Mouse (Mus musculus): ENCODE measurements around the gene Cntnap2. TPM values are rescaled to one million over a fixed set of nuclear protein-coding genes. Genes with fewer than 3 reads are reported as not detected.

Gene Cntnap2
- polyA plus RNA-seq, 1 experiment from 2014 or later = 0.55 TPM

- H3K27me3 ChIP-seq (ENCODE audit: control insufficient read depth, insufficient read depth, low read length) = no peaks in the 10 kb centered on the region
- H3K4me3 ChIP-seq (ENCODE audit: control insufficient read depth in 1 of 2, insufficient read depth in 1 of 2, low read depth in 1 of 2, low read length in 2 of 2) = no peak overlapping the region
- H3K9me3 ChIP-seq (ENCODE audit: control insufficient read depth, low read length) = no peaks in the 10 kb centered on the region
- no peak overlapping the region for H3K9ac ChIP-seq (ENCODE audit: low read length)
- no peak overlapping the region for H3K4me2 ChIP-seq (ENCODE audit: low read length)
- ATAC-seq (ENCODE audit: insufficient number of reproducible peaks, insufficient read depth, low FRiP score, low read depth) = no peak
- WGBS = 52% methylated on average over 2 of the region's 2 CpGs
- no peak overlapping the region for H3K27ac ChIP-seq (replicated peaks in 1 of 2; ENCODE audit: control insufficient read depth in 1 of 2, insufficient read depth in 1 of 2, low read depth in 2 of 2, low read length in 2 of 2)
- no peaks in the 10 kb centered on the region for H3K4me1 ChIP-seq (ENCODE audit: control insufficient read depth in 2 of 2, insufficient read depth in 2 of 2, low read length in 2 of 2)
- no peaks in the 10 kb centered on the region for H3K36me3 ChIP-seq (ENCODE audit: control insufficient read depth, insufficient read depth, low read length)
Measured at GRCm38 (mm10) chr6:45536999-45537398, 477.8 kb downstream of the Cntnap2 start.

DNA sequence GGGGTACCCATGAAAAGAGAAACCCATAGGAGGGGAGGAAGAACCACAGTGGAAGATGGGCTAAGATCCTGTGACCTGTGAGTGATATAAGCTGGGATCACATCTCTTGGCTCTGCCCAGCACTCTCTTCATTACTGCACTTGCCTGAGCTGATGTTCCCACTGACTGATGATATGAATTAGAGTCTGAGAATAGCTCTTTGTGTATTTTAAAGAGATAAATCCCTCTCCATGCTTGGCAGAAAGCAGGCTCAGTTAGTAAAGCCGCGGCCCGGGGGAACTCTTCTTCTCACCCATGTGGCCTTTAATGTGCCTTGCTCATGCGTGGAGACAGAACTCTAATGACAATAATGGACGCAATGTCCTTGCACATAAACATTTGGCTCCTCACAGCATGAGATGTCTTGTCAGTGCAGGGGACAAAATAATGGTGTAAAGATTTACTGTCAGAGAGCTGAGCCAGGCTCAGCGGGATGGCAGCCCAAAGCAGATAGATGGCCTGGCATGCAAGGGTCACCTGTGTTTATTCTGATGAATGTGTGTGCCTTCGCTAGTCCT, 485.2 kb downstream of the Cntnap2 start:
- no peak for ATAC-seq (ENCODE audit: insufficient number of reproducible peaks, insufficient read depth, low FRiP score, low read depth)
- Histone ChIP-seq H3K4me3 (ENCODE audit: control insufficient read depth in 1 of 2, insufficient read depth in 1 of 2, low read depth in 1 of 2, low read length in 2 of 2) (no peak overlapping the region), H3K4me1 (ENCODE audit: control insufficient read depth in 2 of 2, insufficient read depth in 2 of 2, low read length in 2 of 2) (no peaks in the 10 kb centered on the region), H3K27ac (replicated peaks in 1 of 2; ENCODE audit: control insufficient read depth in 1 of 2, insufficient read depth in 1 of 2, low read depth in 2 of 2, low read length in 2 of 2) (no peak overlapping the region), H3K4me2 (ENCODE audit: low read length) (no peak overlapping the region), H3K27me3 (ENCODE audit: control insufficient read depth, insufficient read depth, low read length) (no peaks in the 10 kb centered on the region), H3K36me3 (ENCODE audit: control insufficient read depth, insufficient read depth, low read length) (no peaks in the 10 kb centered on the region), H3K9ac (ENCODE audit: low read length) (no peak overlapping the region), H3K9me3 (ENCODE audit: control insufficient read depth, low read length) (no peaks in the 10 kb centered on the region)
- WGBS = 85% methylated on average over 7 of the region's 7 CpGs

DNA sequence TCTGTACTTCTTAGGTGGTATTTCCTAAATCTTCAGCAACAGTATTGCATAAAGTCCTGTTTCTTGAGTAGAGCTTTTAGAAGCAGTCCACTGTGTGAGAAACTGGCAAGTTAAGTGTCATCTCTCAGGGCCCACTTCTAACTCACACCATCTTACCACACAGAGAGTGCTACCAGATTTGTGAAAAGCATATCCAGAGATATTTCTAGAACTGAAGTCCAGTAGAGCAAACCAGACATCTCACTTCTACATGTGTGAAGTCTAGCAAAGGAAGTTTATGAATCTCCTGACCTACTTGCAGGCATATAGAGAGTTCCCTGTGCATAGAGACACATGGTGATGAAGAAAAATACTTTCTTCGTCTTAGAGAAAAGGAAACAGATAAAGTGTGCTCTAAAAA, 500.6 kb downstream of the Cntnap2 start:
- H3K27me3 ChIP-seq (ENCODE audit: control insufficient read depth, insufficient read depth, low read length) = no peaks in the 10 kb centered on the region
- no peak overlapping the region for H3K4me2 ChIP-seq (ENCODE audit: low read length)
- no peak for ATAC-seq (ENCODE audit: insufficient number of reproducible peaks, insufficient read depth, low FRiP score, low read depth)
- no peaks in the 10 kb centered on the region for H3K36me3 ChIP-seq (ENCODE audit: control insufficient read depth, insufficient read depth, low read length)
- 71% methylated on average over 1 of the region's 1 CpGs for WGBS
- H3K4me1 ChIP-seq (ENCODE audit: control insufficient read depth in 2 of 2, insufficient read depth in 2 of 2, low read length in 2 of 2) = no peaks in the 10 kb centered on the region
- H3K27ac ChIP-seq (replicated peaks in 1 of 2; ENCODE audit: control insufficient read depth in 1 of 2, insufficient read depth in 1 of 2, low read depth in 2 of 2, low read length in 2 of 2) = no peak overlapping the region
- H3K9me3 ChIP-seq (ENCODE audit: control insufficient read depth, low read length) = no peaks in the 10 kb centered on the region
- H3K9ac ChIP-seq (ENCODE audit: low read length) = no peak overlapping the region
- H3K4me3 ChIP-seq (ENCODE audit: control insufficient read depth in 1 of 2, insufficient read depth in 1 of 2, low read depth in 1 of 2, low read length in 2 of 2) = no peak overlapping the region

DNA sequence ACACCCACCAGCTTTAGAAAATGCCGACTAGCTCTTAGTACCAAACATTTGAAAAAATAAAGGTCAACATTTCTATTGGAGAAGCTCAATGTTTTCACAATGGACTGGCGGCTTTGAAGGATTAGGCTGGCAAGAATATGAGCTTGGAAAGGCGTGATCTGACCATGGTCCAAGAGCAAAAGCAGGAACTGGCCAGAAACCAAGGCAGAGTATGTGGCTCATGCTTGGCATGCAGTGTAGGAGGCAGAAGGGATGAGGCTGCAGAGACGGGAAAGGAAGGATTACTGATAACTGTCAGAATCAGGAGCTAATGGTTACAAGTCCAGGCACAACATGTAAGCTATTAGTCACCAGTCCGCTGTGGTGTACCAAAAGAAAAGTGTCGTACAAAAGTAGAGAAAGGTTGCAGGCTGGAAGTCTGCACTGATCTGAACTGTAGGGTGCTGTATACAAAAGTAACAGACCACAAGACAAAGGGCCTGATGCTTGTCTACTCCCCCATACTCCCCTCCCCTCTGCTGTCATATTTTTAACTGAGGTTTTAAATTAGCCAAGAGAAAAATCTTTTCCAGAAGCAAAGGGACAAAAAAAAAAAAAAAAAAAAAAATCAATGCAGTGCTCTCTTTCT, 525.4 kb downstream of the Cntnap2 start:
- Histone ChIP-seq H3K9me3 (ENCODE audit: control insufficient read depth, low read length) (no peaks in the 10 kb centered on the region), H3K4me3 (ENCODE audit: control insufficient read depth in 1 of 2, insufficient read depth in 1 of 2, low read depth in 1 of 2, low read length in 2 of 2) (no peak overlapping the region), H3K4me2 (ENCODE audit: low read length) (no peak overlapping the region), H3K27ac (replicated peaks in 1 of 2; ENCODE audit: control insufficient read depth in 1 of 2, insufficient read depth in 1 of 2, low read depth in 2 of 2, low read length in 2 of 2) (no peak overlapping the region), H3K36me3 (ENCODE audit: control insufficient read depth, insufficient read depth, low read length) (no peaks in the 10 kb centered on the region), H3K9ac (ENCODE audit: low read length) (no peak overlapping the region), H3K27me3 (ENCODE audit: control insufficient read depth, insufficient read depth, low read length) (no peaks in the 10 kb centered on the region), H3K4me1 (ENCODE audit: control insufficient read depth in 2 of 2, insufficient read depth in 2 of 2, low read length in 2 of 2) (no peaks in the 10 kb centered on the region)
- no peak for ATAC-seq (ENCODE audit: insufficient number of reproducible peaks, insufficient read depth, low FRiP score, low read depth)
- 75% methylated on average over 6 of the region's 6 CpGs for WGBS

- Histone ChIP-seq H3K9me3 (ENCODE audit: control insufficient read depth, low read length) (no peaks in the 10 kb centered on the region), H3K9ac (ENCODE audit: low read length) (no peak overlapping the region), H3K4me3 (ENCODE audit: control insufficient read depth in 1 of 2, insufficient read depth in 1 of 2, low read depth in 1 of 2, low read length in 2 of 2) (no peak overlapping the region), H3K4me2 (ENCODE audit: low read length) (no peak overlapping the region), H3K27ac (replicated peaks in 1 of 2; ENCODE audit: control insufficient read depth in 1 of 2, insufficient read depth in 1 of 2, low read depth in 2 of 2, low read length in 2 of 2) (no peak overlapping the region), H3K4me1 (ENCODE audit: control insufficient read depth in 2 of 2, insufficient read depth in 2 of 2, low read length in 2 of 2) (no peaks in the 10 kb centered on the region), H3K36me3 (ENCODE audit: control insufficient read depth, insufficient read depth, low read length) (no peaks in the 10 kb centered on the region), H3K27me3 (ENCODE audit: control insufficient read depth, insufficient read depth, low read length) (no peaks in the 10 kb centered on the region)
- ATAC-seq (ENCODE audit: insufficient number of reproducible peaks, insufficient read depth, low FRiP score, low read depth) = no peak
Measured at GRCm38 (mm10) chr6:45589084-45589483, 529.9 kb downstream of the Cntnap2 start.

GRCm38 (mm10) chr6:45647017-45647416, 587.9 kb downstream of the Cntnap2 start:
- no peaks in the 10 kb centered on the region for H3K9me3 ChIP-seq (ENCODE audit: control insufficient read depth, low read length)

DNA sequence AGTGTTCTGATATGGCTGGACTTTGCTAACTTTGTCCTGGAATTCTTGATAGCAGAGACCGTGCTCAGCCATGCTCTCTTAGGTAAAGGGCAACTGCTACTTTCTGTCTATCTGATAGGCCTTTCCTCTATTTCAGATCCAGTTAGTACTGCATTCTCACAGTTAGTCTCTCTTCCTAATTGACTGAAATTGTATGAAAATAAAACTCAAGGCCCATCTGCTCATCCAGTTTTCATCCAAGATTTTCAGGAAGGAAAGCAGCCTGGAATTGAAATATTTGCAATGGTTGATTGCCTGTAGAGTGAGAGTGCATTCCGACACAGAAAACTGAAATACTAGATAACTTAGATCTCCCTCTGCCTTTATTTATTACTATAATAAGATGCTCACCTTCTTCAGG, 589.3 kb downstream of the Cntnap2 start:
- H3K4me3 ChIP-seq (ENCODE audit: control insufficient read depth in 1 of 2, insufficient read depth in 1 of 2, low read depth in 1 of 2, low read length in 2 of 2) = no peak overlapping the region
- H3K4me2 ChIP-seq (ENCODE audit: low read length) = no peak overlapping the region
- 57% methylated on average over 2 of the region's 2 CpGs for WGBS
- no peaks in the 10 kb centered on the region for H3K4me1 ChIP-seq (ENCODE audit: control insufficient read depth in 2 of 2, insufficient read depth in 2 of 2, low read length in 2 of 2)
- no peaks in the 10 kb centered on the region for H3K27me3 ChIP-seq (ENCODE audit: control insufficient read depth, insufficient read depth, low read length)
- H3K9me3 ChIP-seq (ENCODE audit: control insufficient read depth, low read length) = no peaks in the 10 kb centered on the region
- no peaks in the 10 kb centered on the region for H3K36me3 ChIP-seq (ENCODE audit: control insufficient read depth, insufficient read depth, low read length)
- no peak for ATAC-seq (ENCODE audit: insufficient number of reproducible peaks, insufficient read depth, low FRiP score, low read depth)
- H3K27ac ChIP-seq (replicated peaks in 1 of 2; ENCODE audit: control insufficient read depth in 1 of 2, insufficient read depth in 1 of 2, low read depth in 2 of 2, low read length in 2 of 2) = no peak overlapping the region
- H3K9ac ChIP-seq (ENCODE audit: low read length) = no peak overlapping the region

More at GRCm38 (mm10) chr6:45647017-45647416, 587.9 kb downstream of the Cntnap2 start:
- H3K27me3 ChIP-seq (ENCODE audit: control insufficient read depth, insufficient read depth, low read length) = no peaks in the 10 kb centered on the region
- no peaks in the 10 kb centered on the region for H3K36me3 ChIP-seq (ENCODE audit: control insufficient read depth, insufficient read depth, low read length)
- no peak overlapping the region for H3K4me3 ChIP-seq (ENCODE audit: control insufficient read depth in 1 of 2, insufficient read depth in 1 of 2, low read depth in 1 of 2, low read length in 2 of 2)
- H3K27ac ChIP-seq (replicated peaks in 1 of 2; ENCODE audit: control insufficient read depth in 1 of 2, insufficient read depth in 1 of 2, low read depth in 2 of 2, low read length in 2 of 2) = no peak overlapping the region
- H3K9ac ChIP-seq (ENCODE audit: low read length) = no peak overlapping the region
- no peaks in the 10 kb centered on the region for H3K4me1 ChIP-seq (ENCODE audit: control insufficient read depth in 2 of 2, insufficient read depth in 2 of 2, low read length in 2 of 2)
- H3K4me2 ChIP-seq (ENCODE audit: low read length) = no peak overlapping the region
- no peak for ATAC-seq (ENCODE audit: insufficient number of reproducible peaks, insufficient read depth, low FRiP score, low read depth)

- Histone ChIP-seq H3K36me3 (ENCODE audit: control insufficient read depth, insufficient read depth, low read length) (no peaks in the 10 kb centered on the region), H3K9me3 (ENCODE audit: control insufficient read depth, low read length) (no peaks in the 10 kb centered on the region), H3K4me2 (ENCODE audit: low read length) (no peak overlapping the region), H3K9ac (ENCODE audit: low read length) (no peak overlapping the region), H3K27ac (replicated peaks in 1 of 2; ENCODE audit: control insufficient read depth in 1 of 2, insufficient read depth in 1 of 2, low read depth in 2 of 2, low read length in 2 of 2) (no peak overlapping the region), H3K27me3 (ENCODE audit: control insufficient read depth, insufficient read depth, low read length) (no peaks in the 10 kb centered on the region), H3K4me3 (ENCODE audit: control insufficient read depth in 1 of 2, insufficient read depth in 1 of 2, low read depth in 1 of 2, low read length in 2 of 2) (no peak overlapping the region), H3K4me1 (ENCODE audit: control insufficient read depth in 2 of 2, insufficient read depth in 2 of 2, low read length in 2 of 2) (no peaks in the 10 kb centered on the region)
- no peak for ATAC-seq (ENCODE audit: insufficient number of reproducible peaks, insufficient read depth, low FRiP score, low read depth)
Measured at GRCm38 (mm10) chr6:45700287-45700686, 641.1 kb downstream of the Cntnap2 start.

All from heart, embryonic 14.5 days (tissue).